Mouse (Mus musculus): ENCODE results near the gene Pkd2l1. TPM values are rescaled to one million over a fixed set of nuclear protein-coding genes. Genes with fewer than 3 reads are reported as not detected.

Pkd2l1 gene
- polyA plus RNA-seq, 2 experiments from 2014 or later = not detected

DNA sequence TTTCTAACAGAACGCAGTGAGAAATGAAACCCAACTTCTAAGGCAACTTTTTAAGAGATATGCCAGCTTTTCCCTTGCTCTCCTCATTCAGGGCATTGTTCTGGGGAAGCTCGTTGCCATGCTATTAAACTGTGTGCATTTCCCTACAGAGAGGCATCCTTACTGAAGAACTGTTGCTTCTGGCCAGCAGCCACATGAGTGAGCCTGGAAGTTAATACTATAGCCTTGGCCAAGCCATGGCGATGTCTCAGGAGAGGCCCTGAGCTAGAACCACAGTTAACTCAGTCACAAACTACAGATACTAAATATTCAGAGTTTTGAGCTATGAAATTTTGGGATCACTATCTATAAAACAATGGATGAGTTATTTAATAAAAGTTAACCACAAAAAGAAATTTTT, 89.2 kb downstream of the Pkd2l1 start:
- no peak for ATAC-seq

DNA sequence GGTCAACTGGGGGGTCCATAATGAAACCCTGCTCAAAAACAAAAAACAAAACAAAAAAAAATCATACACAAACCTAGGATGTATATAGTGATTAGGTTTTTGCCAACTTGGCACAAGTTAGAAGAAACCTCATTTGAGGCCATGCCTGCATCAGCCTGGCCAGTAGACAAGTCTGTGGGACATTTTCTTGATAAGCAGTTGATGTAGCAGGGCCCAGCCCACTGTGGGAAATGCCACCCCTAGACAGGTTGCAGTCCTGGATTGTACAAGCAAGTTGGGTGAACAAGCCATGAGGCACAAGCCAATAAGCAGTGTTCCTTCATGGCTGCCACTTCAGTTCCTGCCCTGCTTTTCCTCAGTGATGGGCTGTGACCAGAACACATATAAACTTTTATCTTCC, 91.4 kb downstream of the Pkd2l1 start:
- no peak for ATAC-seq

Other genes starting within 250 kb of the Pkd2l1 start
- not detected for gene Cpn1, start 205.9 kb downstream of the Pkd2l1 start, polyA plus RNA-seq (2017; shearing (Covaris generic))
- gene Cyp2c23, start 163.2 kb downstream of the Pkd2l1 start, polyA plus RNA-seq (2017; shearing (Covaris generic)) = not detected
- gene Erlin1, start 122.7 kb downstream of the Pkd2l1 start, polyA plus RNA-seq (2017; shearing (Covaris generic)) = 1 to 10 TPM; 3.6 to 5.2 TPM
- 10 to 100 TPM; 43.5 to 46.8 TPM for gene Chuk, start 85.0 kb downstream of the Pkd2l1 start, polyA plus RNA-seq (2017; shearing (Covaris generic))
- 10 to 100 TPM; 31.4 to 31.6 TPM for gene Cwf19l1, start 56.6 kb downstream of the Pkd2l1 start, polyA plus RNA-seq (2017; shearing (Covaris generic))
- 100 to 1,000 TPM; 117 to 129 TPM for gene Bloc1s2, start 46.0 kb downstream of the Pkd2l1 start, polyA plus RNA-seq (2017; shearing (Covaris generic))
- gene Scd3, start 10.8 kb upstream of the Pkd2l1 start, polyA plus RNA-seq (2017; shearing (Covaris generic)) = not detected
- gene Scd2, start 101.2 kb upstream of the Pkd2l1 start, polyA plus RNA-seq (2017; shearing (Covaris generic)) = 10 to 100 TPM; 40.3 to 46.7 TPM
- gene Scd4, start 140.7 kb upstream of the Pkd2l1 start, polyA plus RNA-seq (2017; shearing (Covaris generic)) = under 1 TPM; 0.42 to 0.59 TPM
- gene Scd1, start 215.4 kb upstream of the Pkd2l1 start, polyA plus RNA-seq (2017; shearing (Covaris generic)) = 1 to 10 TPM in 1 of 2 experiments, not detected in 1; 3.2 TPM